Mouse (Mus musculus) retina, postnatal 7 days (tissue): ENCODE data around the gene Rragd.
A peak's percentile ranks its signal among the peaks of the same experiment; 100 is the strongest.
"Not testable (repeated sequence)": the region's sequence is repeated elsewhere in the genome, so short reads cannot be mapped to it uniquely, and the experiment has no call there.

ENCODE experiments used
- DNase-seq: peaks from one replicate; pipeline ENCODE4 v3.0.0-alpha.2; 2012; ENCODE audit warnings: low read depth, low spot score

The Rragd gene

DNA sequence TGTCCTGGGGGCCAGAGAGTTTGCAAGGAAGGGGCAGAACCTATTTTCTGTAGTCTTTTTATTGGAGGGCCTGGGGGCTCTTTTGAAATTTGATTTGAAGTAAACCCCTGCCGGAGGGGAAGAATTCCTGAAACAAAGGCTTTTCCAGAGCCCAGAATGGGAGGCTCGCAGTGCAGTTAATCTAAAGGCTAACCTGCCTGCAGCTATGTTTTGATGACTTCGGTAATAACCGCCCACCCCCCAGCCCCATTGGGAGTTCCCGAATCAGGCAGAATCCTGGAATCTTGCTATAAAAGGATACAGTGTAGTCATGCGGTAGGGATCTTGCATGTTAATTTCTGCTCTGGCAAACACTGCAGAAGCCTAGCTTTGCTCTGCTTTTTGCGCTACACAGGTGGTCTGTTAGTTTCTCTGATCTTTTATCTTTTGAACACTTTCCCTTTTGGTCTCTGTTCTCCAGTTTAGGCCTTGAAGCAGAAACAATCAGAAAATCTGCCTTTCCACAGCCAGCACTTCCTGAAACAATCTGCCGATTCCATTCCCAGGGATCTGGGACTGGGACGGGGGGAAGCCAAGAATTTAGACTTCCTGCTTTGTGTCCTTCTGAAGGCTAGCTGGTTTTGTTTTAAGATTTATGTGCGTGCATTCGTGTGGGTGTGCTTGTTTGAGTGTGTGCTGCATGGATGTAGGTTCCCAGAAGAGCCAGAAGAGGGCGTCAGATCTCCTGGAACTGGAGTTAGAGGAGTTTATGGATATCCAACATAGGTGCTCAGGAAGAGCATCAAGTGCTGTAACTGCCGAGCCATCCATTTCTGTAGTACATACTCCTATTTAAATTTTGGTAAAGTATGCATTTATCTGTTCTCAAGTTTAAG lies 2.2 kb downstream of the Rragd start:
- no peak for DNase-seq

DNA sequence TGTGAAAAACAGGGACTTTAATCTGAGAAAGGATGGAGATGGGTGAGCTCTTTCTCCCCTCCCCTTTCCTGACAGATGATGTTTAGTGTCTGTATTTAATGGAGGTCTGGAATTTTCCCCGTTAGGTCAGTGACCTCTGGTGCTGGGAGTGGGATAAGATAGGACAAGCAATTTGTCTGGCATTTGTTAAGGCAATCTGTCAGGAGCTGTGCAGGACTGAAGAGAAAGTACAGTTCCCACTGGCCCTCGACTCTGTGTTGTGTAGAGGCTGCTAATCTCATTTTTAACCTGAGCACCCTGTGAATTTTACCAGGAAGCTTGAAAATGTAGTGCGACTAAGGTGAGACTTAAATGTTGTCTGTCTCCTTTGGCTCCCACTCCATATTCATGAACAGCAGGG lies 2.8 kb downstream of the Rragd start:
- DNase-seq = no peak

DNA sequence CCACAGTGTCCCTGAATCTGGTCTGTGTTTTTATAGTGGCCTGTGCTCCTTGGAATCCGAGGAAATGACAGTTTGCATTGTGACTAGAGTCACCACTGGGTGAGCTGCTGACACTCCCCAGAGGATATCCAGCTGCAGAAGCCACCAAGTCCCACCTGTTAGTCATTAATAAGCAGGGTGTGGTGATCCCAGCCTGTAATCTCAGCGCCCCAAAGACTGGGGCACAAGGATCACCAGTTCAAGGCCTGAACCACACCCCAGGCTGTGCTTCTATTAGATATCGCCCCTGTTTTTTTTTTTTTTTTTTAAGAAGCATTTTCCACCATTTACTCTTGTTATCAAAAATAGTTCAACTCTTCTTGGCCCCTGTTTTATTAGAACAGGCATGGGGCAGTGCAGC lies 4.2 kb downstream of the Rragd start:
- no peak for DNase-seq

DNA sequence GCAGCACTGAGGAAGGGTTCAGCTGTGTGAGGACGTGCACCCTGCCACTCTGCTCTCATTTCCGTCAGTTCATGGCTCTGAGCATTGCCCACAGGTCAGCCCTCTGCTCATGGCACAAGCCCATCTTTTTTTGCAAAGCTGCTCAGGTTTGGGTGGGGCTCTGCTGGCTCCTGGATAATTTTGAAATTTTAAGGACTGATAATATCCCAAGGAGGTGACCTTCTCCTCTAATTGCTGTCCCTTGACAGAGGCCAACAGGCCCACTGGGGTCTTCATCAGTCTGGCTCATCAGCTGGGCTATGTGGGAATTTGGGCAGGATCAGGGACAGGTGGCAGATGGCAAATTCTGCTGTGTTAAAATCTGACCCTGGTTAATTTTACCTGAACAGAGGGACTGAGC lies 6.5 kb downstream of the Rragd start:
- no peak for DNase-seq

DNA sequence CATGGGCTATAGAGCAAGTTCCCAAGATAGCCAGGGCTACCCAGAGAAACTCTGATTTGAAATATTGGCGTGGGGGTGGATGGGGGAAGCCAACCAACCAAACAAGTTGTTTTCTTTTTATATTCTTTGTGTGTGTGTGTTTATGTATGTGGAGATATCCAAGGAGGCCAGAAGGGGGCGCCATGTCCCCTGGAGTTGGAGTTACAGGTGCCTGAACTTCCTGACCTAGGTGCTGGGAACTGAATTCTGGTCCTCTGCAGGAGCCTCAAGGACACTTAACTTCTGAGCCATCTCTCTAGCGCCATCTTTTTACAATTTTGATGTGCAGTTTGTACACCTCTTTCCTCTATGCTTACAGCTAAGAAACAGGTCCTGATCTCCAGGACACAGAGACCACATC lies 11.3 kb downstream of the Rragd start:
- no peak for DNase-seq

DNA sequence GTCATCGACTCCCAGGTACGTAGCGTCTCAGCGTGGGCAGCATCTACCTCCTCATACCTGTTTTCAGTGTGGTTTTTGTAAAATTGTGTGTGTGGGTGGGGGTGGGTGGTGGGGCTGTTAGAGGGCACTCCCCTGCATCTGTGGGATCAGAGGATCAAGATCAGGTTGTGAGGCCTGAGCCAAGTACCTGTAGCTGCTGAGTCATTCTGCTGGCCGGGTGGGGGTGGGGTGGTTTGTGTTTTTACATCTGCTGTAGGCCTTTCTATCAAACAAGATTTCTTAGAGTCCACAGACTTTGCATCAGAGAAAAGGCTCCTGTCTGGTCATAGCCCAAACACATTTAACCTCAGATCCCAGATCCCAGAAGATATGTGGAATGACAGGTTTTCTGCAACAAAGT lies 13.2 kb downstream of the Rragd start:
- no peak for DNase-seq

DNA sequence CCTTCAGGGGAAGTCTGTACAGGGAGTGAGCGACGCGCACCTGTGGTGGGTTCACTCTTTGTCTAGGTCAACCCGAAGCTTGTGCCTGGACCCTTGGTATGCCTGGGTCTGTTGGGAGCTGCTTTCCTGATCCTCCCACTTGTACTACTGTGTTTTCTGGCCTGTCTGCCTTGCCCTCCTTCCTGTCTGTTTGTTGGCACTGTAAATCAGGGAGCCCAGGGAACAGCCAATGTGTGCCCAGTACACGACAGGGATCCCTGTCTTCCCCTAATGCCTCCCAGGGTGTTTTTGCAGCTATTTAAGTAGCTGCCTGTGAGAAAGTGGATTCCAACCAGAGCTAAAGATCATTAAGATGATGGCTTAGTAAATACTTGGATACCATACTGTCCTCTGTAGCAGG lies 14.7 kb downstream of the Rragd start:
- DNase-seq = no peak

DNA sequence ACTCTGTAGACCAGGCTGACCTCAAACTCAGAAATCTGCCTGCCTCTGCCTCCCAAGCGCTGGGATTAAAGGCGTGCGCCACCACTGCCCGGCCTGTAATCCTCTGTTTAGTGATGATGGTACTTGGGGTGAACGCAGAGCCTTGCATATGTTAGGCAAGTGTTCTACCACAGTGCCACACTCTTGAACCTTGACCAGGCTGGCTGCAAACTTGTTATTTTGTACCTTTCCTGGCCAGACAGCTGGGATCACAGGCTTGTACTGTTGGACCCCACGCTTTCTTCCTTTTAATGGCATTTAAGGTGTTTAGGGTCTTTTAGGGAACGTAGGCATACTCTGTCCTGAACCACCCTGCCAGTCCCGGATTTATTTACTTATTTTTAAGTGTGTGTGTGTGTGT lies 16.2 kb downstream of the Rragd start:
- no peak for DNase-seq

DNA sequence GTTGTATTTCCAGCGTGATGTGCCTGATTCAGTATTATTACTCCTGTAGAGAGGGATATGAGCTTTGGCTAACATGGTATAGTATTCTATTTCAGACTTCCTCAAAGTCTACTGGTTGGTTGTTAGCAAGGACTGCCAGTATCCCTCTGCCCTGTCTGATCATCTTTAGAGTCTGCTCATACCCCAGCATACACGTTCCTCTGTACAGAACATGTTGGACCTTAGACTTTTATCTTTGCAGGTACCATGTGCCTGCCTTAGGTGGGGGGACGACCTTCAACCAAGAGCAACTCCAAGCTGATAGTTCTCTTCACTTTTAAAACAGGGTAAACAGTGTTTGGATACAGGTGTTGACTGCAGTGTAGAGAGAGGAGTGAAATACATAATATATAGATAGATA lies 19.2 kb downstream of the Rragd start:
- no peak for DNase-seq

DNA sequence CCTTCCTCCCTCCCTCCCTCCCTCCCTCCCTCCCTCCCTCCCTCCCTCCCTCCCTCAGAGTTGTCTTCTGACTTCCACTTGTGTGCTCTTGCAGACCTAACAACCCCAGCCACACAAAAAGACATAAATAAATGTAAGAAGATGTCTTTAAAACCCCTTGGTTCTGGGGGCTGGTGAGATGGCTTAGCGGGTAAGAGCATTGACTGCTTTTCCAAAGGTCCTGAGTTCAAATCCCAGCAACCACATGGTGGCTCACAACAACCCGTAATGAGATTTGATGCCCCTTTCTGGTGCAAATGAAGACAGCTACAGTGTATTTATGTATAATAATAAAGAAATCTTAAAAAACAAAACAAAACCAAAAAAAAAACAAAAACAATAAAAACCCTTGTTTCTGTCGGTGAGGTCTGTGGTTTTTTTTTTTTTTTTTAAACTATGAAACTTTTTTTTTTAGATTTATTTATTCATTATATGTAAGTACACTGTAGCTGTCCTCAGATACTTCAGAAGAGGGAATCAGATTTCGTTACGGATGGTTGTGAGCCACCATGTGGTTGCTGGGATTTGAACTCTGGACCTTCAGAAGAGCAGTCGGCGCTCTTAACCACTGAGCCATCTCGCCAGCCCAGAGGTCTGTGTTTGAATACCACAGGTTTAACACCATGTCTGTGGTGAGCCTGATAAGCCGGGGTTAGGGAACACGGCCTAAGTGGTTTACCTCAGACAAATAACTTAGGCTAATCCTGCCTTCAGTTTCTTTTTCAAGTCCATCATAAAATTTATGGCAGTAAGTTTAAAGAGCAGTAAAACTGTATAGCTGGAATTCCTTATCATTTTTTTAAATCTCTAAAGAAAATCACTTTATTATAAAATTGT lies 23.0 kb downstream of the Rragd start:
- not testable (repeated sequence) for DNase-seq

DNA sequence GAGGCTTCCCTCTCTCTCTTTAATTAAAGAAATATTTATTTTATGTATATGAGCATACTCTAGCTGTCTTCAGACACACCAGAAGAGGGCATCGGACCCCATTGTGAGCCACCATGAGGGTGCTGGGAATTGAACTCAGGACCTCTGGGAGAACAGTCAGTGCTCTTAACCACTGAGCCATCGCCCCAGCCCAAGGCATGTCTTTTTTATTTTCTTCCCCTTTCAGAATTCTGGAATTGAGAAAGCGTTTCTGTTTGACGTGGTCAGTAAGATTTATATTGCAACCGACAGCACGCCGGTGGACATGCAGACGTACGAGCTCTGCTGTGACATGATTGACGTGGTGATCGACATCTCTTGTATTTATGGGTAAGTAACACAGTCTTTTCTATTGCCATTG lies 24.0 kb downstream of the Rragd start:
- no peak for DNase-seq

DNA sequence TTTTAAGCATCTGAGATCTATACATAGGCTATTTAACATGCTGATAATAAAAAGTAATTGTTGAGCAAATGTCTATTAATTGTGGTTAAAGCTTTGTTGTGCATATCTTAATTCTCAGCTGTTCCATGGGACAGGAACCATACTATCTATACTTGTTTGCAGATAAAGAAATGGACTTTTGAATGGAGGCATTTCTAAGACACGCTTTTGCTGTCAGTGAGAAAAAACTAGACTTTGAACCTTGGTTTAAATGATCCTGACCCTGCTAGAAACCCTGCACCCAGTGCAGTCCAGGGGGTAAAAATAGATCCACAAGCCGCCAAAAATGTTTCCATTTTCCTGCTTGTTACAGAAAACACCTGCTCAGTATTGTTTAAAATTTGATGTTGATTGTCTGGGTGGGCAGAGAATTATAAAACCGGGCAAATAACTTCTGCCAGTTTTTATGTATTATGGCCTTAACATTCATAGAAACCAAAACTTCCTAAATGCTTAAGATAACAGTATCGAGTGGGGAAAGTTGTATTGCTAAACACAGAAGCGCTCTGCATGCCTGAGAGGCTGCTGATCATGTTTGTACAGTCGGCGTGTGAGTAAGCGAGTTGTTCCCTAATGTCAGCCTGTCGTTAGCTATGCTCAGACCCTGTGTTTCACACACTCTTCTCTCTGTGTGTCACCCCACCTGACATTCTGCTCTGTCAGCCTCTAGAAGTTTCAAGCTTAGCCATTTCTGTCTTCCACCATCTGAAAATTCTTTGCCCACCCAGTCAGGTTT lies 24.8 kb downstream of the Rragd start:
- DNase-seq = no peak

DNA sequence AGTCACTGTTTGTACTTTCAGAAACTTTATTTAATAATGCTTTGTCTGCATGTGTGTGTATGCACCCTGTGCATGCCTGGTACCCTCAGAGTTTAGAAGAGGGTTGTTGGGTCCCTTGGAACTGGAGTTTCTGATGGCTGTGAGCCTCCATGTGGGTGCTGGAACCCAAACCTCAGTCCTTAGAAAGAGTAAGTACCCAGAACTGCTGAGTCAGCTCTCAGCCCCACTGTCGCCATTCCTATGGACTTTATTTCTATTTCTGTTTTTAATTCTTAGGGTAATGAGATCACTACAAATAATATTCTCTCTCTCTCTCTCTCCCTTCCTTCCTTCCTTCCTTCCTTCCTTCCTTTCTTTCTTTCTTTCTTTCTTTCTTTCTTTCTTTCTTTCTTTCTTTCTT lies 27.2 kb downstream of the Rragd start:
- DNase-seq = no peak

DNA sequence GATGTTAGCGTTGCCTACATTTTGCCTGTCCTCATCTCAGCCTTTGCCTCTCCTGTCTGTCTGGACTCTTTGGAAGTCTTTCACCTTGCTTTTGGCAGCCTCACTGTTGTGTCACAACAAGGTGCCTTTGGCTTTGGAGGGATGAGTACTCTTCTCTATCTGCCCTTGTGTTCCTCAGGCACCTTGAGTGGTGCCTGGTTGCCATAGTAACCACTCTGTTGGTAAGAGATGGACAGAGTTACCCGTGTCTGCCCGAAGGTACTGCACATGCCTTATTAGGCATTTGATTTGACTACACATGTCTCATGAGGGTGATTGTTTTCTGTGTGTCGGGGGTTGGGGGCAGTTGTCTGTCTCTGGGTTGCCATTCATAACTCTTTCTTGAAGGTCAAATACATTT lies 29.6 kb downstream of the Rragd start:
- no peak for DNase-seq

DNA sequence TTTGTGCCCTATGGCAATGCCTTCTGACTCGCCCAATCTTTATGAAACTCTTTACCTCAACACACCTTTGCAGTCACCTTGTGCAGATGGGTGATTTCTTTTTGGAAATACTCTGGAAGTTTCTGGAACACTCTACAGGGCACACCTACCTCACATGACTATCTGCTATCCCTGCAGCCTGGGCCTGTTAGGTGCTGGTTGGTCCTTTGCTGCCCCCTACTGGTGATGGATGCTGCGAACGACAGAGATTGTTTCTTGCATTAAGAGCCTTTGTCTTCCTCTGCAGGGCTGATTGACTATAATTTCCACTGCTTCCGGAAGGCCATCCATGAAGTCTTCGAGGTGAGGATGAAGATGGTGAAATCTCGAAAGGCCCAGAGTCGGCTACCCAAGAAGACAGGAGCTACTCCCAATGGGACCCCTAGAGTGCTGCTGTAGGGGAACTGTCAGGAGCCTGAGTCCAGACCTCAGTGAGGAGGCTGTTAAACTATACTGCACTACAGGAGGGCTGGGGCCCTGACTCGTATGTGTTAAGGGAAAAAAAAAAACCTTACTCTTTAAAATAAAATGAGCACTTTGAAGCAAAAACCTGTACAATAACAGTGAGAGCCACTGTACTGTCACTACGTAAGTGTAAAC lies 35.6 kb downstream of the Rragd start:
- peak; percentile 77 for DNase-seq

DNA sequence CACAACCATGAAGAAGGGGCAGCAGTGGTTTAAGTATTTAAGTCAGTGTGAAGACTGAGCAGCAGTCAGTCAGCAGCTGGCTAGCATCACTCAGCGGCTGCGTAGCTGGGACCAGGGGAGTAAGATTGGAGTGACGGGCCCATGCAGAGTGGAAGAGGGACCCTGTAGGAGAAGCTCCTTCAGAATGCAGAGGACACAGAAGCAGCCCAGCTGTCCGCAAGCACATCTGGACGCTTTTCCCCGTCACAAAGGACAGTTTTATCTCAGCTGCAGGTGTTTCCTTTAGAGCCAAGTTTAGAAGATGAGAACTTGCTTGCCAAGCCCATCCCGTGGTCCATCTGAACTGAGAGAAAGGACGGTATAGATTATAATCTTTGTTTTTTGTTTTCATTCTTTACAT lies 41.6 kb downstream of the Rragd start:
- no peak for DNase-seq

DNA sequence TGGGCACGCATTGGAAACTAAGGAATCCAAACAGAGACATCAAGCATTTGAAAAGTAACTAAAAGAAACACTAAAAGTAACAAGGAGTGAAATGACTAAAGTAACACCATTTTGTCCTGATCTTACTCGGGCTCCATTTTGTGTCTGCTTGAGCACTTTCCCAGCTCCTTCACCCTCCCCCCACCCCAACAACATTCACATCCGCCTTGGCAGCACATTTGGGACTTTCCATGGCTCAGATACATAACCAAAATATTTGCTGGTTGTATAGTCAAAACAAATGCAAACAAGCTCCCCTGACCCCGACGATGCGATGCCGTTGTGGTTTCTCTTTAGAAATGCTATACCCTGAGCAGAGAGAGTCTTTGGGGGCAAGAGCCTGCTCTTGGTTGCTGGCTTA lies 46.3 kb downstream of the Rragd start:
- DNase-seq = no peak

DNA sequence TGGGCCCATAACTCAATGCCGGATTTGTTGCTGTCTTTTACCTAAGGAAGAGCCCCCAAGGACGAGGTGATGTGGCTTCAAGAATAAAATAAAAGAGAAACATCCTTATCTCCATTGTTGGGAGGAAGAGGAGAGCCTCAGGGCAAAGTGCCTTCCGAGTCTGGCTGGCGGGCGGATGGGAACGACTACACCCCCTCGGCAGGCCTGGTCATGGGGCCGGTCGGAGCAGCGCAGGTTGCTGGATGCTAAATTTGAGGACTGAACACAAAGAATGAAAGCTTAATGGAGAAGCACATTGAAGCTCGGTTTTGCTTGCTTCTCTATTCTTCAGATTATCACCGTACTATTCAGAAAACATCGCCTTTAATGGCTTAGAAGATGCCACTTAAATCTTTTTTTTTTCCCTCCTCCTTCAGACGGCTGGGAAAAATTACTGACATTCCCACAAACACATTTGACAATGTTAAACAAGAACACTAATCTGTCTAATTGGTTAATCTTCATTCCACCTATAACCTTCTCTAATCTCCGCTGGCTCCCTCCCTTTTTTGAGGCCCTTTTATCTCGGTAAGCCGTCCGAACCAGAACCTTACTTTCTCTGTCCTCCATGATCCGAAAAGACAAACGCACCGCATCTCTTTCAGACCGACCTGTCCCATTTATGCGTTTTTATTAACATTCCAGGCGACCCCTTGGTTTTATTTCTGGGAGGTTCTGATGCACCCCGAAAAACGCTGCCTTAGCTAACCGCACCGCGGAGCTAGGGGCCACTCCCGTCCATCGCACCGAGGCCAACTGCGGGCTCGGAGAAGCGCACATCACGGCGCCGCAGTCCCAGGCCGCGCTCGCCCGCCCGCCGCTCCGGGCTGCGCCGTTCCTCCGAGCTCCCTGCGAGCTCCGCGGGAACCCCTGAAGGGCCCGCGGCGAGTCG lies 47.7 kb downstream of the Rragd start:
- DNase-seq = peak; percentile 46

DNA sequence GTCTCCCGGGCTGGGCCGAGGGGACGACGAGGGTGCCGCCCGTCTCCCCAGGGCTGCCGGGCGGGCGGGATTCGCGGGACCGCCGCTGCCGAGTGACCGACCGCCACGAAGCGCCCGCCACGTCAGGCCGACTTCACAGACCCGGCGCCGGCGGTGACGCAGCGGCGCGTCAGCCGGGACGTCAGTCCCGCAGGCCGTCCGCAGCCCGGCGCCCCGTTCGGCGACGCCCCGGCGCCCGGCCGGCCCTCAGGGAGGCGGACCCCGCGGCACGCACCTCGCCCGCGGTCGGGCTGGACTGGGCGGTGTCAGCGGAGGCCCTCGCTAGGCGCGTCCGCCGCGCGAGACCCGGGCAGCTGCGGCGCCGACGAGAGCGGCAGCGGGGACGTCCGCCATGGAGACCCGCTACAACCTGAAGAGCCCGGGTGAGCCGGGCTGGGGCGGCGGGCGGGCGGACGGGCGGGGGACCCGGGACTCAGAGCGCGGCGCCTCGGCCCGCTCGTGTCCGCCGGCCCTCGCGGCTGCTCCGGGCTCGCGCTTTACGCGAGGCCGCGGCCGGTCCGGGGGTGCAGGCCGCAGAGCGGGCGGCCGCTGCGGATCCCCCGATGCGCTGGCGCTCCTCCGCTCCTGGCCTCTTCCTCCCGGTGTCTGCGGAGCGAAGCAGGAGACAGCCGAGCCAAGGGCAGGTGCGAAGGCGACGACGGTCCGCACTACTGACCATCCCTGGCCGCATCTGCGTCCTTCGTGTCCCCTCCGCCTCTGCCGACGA lies 48.5 kb downstream of the Rragd start, which contains the start of gene Ube2j1:
Gene Ube2j1 (plus strand): TSS at position 222 of the 766 bp plus-strand sequence.
- DNase-seq = peak; percentile 75

DNA sequence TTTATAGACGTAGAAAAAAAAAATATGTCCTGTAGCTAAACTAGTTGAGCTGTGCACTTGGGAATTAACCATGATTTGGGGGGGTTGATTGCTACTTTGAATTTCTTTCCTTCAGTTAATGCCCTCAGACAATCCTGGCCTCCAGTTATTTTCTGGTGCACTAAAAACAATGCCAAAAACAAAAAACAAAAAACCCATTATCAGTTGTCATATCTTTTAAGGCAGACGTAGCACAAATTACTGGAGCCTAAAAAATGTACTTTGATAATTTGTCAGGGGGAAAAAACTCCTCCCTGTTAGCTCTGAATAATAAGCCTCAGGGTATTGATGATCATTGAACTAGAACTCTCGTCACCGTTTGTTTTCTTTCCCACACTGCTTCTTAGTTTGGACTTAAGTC lies 49.2 kb downstream of the Rragd start:
- no peak for DNase-seq
